Mouse (Mus musculus) lung, postnatal 36 days (tissue): ENCODE data around the gene Ier3.
A peak's percentile ranks its signal among the peaks of the same experiment; 100 is the strongest.

Source experiments
- DNase-seq: peaks from one replicate; pipeline ENCODE4 v3.0.0; 2022; ENCODE audit warnings: mixed read lengths

Gene Ier3

DNA sequence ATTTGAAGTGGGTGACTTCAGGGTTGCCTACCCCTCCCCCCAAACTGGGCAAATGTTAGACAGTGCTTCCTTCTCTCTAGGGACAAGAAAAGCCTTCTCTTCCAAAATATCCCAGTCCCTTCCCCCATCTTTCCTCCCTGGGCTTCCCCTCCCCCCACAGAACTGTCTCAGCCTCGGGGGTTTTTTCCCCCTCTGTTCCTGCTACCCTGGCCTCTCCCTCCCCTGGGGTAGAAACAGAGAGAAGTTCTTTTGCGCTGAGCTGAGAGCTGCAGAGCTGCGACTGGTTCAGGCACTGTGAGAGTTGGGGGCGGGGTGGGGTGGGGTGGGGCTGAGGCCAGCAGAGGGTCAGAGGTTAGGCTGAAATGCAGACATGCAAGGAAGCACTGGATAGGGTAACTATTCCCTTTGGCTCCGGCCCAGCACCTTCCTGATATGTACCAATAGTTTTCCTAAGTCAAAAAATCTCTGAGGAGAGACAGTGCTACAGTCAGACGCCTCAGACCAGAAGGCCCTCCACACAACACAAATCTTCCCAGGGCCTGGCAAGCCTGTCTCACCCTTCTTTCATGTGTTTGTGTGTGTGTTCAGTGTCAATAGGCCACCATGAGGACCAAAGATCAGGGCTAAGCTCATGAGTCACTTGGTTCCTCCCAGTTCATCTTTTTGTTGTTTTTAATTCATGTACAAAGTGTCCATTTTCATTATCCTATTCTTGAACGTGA is 48.0 kb downstream of the Ier3 start:
- DNase-seq: peak; percentile 73

- peak; percentile 91 for DNase-seq
These were observed 48.8 kb downstream of the Ier3 start for GRCm38 (mm10) chr17:35870151-35870883.

DNA sequence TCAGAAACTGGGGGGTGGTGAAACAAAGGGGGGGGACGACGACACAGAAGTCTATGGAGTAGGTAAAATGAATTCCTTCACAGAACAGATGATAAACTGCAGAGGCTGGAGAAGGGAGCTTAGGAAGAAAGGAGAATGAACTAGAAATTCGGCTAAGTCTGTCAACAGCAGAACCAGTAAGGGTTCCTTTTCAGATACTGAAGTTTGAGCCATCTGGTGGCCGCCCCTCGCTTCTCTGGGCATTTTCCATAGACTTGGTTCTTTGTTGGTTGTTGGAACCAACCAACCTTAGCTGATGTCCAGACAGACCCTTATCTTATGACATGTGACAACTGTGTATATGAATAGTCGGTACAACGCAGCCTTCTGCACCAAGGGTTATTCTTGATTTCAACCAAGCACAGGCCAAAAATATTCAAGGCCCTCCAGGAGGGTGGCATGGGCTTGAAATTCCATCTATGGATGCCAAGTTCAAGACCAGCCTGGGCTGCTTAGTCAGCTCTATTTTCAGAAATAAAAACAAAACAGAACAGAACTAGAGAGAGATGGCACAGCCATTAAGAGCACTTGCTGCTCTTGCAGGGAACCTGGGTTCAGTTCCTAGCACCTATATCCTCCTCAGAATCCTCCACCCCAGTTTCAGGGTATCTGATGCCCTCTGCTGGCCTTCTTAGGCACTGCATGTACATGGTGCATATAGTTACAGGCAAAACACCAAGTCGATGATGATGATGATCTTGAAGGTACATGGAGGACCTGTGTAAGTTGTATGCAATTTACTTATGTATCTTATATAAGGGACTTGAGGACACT is 49.6 kb downstream of the Ier3 start:
- DNase-seq: peak; percentile 59
